Mouse (Mus musculus) left cerebral cortex, adult 18-20 months (tissue): ENCODE measurements at regions not wholly inside any gene's neighbourhood (a gene's known extent, or its start where the extent isn't known, plus 50 kb on each side); places are given as distances from the start of the nearest gene placed in this dataset.
A peak's percentile ranks its signal among the peaks of the same experiment; 100 is the strongest.

ENCODE experiments used
- DNase-seq, 2 experiments: peaks; one replicate each; pipeline ENCODE4 v3.0.0; 2021 to 2022; ENCODE audit warnings: low spot score in 2 of 2, mixed read lengths in 1 of 2

GRCm38 (mm10) chr9:85455382-85455781 is 128.2 kb upstream of the Tent5a start:
- DNase-seq, result no peak

GRCm38 (mm10) chr9:85452196-85452857 is 125.2 kb upstream of the Tent5a start:
- no peak for DNase-seq

- DNase-seq, result no peak
These were observed 124.2 kb upstream of the Tent5a start for GRCm38 (mm10) chr9:85451349-85451748.

GRCm38 (mm10) chr9:85450877-85451276 is 123.7 kb upstream of the Tent5a start:
- DNase-seq, result no peak

- DNase-seq, result no peak
These were observed 122.3 kb upstream of the Tent5a start for GRCm38 (mm10) chr9:85449493-85449892.

GRCm38 (mm10) chr9:85442761-85443505 is 115.8 kb upstream of the Tent5a start:
- no peak for DNase-seq

GRCm38 (mm10) chr9:85439664-85440063 is 112.5 kb upstream of the Tent5a start:
- no peak for DNase-seq

GRCm38 (mm10) chr9:85432220-85432619 is 105.1 kb upstream of the Tent5a start:
- no peak for DNase-seq

GRCm38 (mm10) chr9:85426809-85427208 is 99.7 kb upstream of the Tent5a start:
- no peak for DNase-seq

- no peak for DNase-seq
These were observed 96.8 kb upstream of the Tent5a start for GRCm38 (mm10) chr9:85423908-85424307.

- no peak for DNase-seq
These were observed 87.2 kb upstream of the Tent5a start for GRCm38 (mm10) chr9:85414391-85414790.

GRCm38 (mm10) chr9:85413813-85414212 is 86.7 kb upstream of the Tent5a start:
- DNase-seq, result no peak

GRCm38 (mm10) chr9:85410643-85411296 is 83.6 kb upstream of the Tent5a start:
- peak; percentile 63 to 82 for DNase-seq

GRCm38 (mm10) chr9:85409974-85410506 is 82.9 kb upstream of the Tent5a start:
- no peak for DNase-seq

GRCm38 (mm10) chr9:85408461-85408860 is 81.3 kb upstream of the Tent5a start:
- DNase-seq, result no peak

- DNase-seq, result no peak
These were observed 80.4 kb upstream of the Tent5a start for GRCm38 (mm10) chr9:85407592-85407991.

GRCm38 (mm10) chr9:85401736-85402135 is 74.6 kb upstream of the Tent5a start:
- DNase-seq, result no peak

GRCm38 (mm10) chr9:85400600-85401313 is 73.6 kb upstream of the Tent5a start:
- DNase-seq, result no peak

- DNase-seq, result no peak
These were observed 67.8 kb upstream of the Tent5a start for GRCm38 (mm10) chr9:85394975-85395374.

- no peak for DNase-seq
These were observed 64.1 kb upstream of the Tent5a start for GRCm38 (mm10) chr9:85391283-85391682.

- no peak for DNase-seq
These were observed 61.7 kb upstream of the Tent5a start for GRCm38 (mm10) chr9:85388775-85389393.
